Comparison of ENCODE assay signal across 10 mouse cellular contexts in the genomic region with DNA sequence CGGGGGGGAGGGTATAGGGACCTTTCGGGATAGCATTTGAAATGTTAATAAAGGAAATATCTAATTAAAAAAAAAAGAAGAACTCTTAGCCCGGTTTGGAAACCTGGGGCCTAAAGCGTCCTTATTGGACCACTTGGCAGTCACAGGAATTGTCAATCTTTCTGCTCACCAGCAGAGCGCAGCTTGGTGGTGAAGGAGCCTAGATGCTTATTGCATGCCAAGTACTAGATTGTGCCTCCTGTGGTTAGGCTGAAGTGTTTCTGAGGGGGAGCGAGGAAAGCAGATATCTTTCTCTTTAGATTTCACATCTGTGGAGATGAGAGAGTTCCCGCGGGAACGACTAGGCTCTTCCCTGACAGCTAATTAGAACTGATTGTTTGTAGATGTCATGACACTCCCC. TPM values are rescaled to one million over a fixed set of nuclear protein-coding genes. Genes with fewer than 3 reads are reported as not detected.
DNase-seq lines count a peak whose midpoint lies in the region; ATAC-seq and TF ChIP-seq lines count a peak whose summit lies in the region.
"Had no signal": no experiment of that assay in that cellular context is flagged by ENCODE, and none has a peak within 500 bp of the region (broad histone marks: within the 10 kb centered on the region; RNA-seq: fewer than 3 reads in every experiment).

No protein-coding gene starts in this region.

- no peak for ATAC-seq in hindbrain, embryonic 11.5 days (ENCODE audit: low FRiP score)
- ATAC-seq in hindbrain, postnatal 0 days = peak; percentile 50; the same call in 1 of the 2 replicates
- ATAC-seq in neural tube, embryonic 15.5 days (ENCODE audit: low FRiP score) = no peak

- peak; percentile 10 for DNase-seq in hindbrain, embryonic 11.5 days (ENCODE audit: low spot score)
- DNase-seq in hindbrain, embryonic 10.5 days (ENCODE audit: low spot score) = no peak
- peak; percentile 78 for DNase-seq in brain, embryonic 14.5 days (ENCODE audit: low read depth)
- peak; percentile 67 for DNase-seq in hindbrain, postnatal 0 days (ENCODE audit: low spot score)
- DNase-seq in gastrocnemius, adult 2 months = no peak
- no peak for DNase-seq in adrenal gland, adult 8-10 months
- no peak for DNase-seq in kidney, postnatal 10 days
- DNase-seq: liver, embryonic 13.5 days had no signal

- H3K4me2 ChIP-seq in hindbrain, embryonic 11.5 days (replicated peaks; ENCODE audit: low read depth, low read length) = no peak overlapping the region
- H3K4me2 ChIP-seq in hindbrain, postnatal 0 days (ENCODE audit: low read depth, low read length) = peak overlapping the region; percentile 80; the same call in 1 of the 2 replicates
- peak overlapping the region; percentile 85 for H3K4me2 ChIP-seq in neural tube, embryonic 15.5 days

- H3K9ac ChIP-seq in hindbrain, embryonic 11.5 days (ENCODE audit: low read depth, low read length) = no peak overlapping the region
- H3K9ac ChIP-seq in hindbrain, postnatal 0 days (replicated peaks; ENCODE audit: low read length) = no peak overlapping the region
- no peak overlapping the region for H3K9ac ChIP-seq in neural tube, embryonic 15.5 days (replicated peaks)
- H3K9ac ChIP-seq: liver, embryonic 13.5 days had no signal

- TF ChIP-seq CTCF in brain, embryonic 14.5 days (IDR thresholded peaks at IDR 0.05; ENCODE audit: borderline replicate concordance, extremely low read depth, insufficient read depth, insufficient read length) = peak; percentile 19; the same call in 1 of the 2 replicates
- peak; percentile 51 for TF ChIP-seq CTCF in hindbrain, postnatal 0 days (IDR thresholded peaks at IDR 0.05; ENCODE audit: low read depth)
- TF ChIP-seq CTCF in gastrocnemius, adult 2 months (IDR thresholded peaks at IDR 0.05) = no peak

- H3K27me3 ChIP-seq in hindbrain, embryonic 11.5 days (ENCODE audit: control insufficient read depth, insufficient read depth, low read length) = no peaks in the 10 kb centered on the region
- H3K27me3 ChIP-seq in hindbrain, embryonic 10.5 days (ENCODE audit: insufficient read depth, poor library complexity, severe bottlenecking) = peaks cover 22% of the 10 kb centered on the region
- H3K27me3 ChIP-seq in hindbrain, postnatal 0 days (ENCODE audit: insufficient read depth, low read length) = no peaks in the 10 kb centered on the region
- H3K27me3 ChIP-seq in neural tube, embryonic 15.5 days (replicated peaks) = no peaks in the 10 kb centered on the region

- no peaks in the 10 kb centered on the region for H3K9me3 ChIP-seq in hindbrain, embryonic 11.5 days (ENCODE audit: control insufficient read depth, low read length)
- H3K9me3 ChIP-seq in hindbrain, embryonic 10.5 days = no peaks in the 10 kb centered on the region
- no peaks in the 10 kb centered on the region for H3K9me3 ChIP-seq in hindbrain, postnatal 0 days (ENCODE audit: low read length)
- H3K9me3 ChIP-seq in neural tube, embryonic 15.5 days (replicated peaks) = no peaks in the 10 kb centered on the region
- H3K9me3 ChIP-seq: G1E; liver, embryonic 13.5 days had no signal

- WGBS in hindbrain, embryonic 11.5 days = 15% methylated on average over 9 of the region's 9 CpGs
- WGBS in hindbrain, embryonic 10.5 days = 9% methylated on average over 9 of the region's 9 CpGs
- 7% methylated on average over 9 of the region's 9 CpGs for WGBS in hindbrain, postnatal 0 days
- 10% methylated on average over 9 of the region's 9 CpGs for WGBS in neural tube, embryonic 15.5 days

- no peak overlapping the region for H3K4me3 ChIP-seq in hindbrain, embryonic 11.5 days (ENCODE audit: low read depth, low read length)
- H3K4me3 ChIP-seq in hindbrain, embryonic 10.5 days = no peak overlapping the region; the same call in 1 of the 2 replicates
- H3K4me3 ChIP-seq in hindbrain, postnatal 0 days (ENCODE audit: low read length) = no peak overlapping the region
- no peak overlapping the region; the same call in 1 of the 2 replicates for H3K4me3 ChIP-seq in neural tube, embryonic 15.5 days (replicated peaks)
- H3K4me3 ChIP-seq in gastrocnemius, adult 2 months = no peak overlapping the region

- no peak for TF ChIP-seq POLR2A in brain, embryonic 14.5 days (IDR thresholded peaks at IDR 0.05; ENCODE audit: borderline replicate concordance, extremely low read depth, insufficient read depth, insufficient read length, poor library complexity, severe bottlenecking)

- H3K4me1 ChIP-seq in hindbrain, embryonic 11.5 days (replicated peaks; ENCODE audit: control insufficient read depth, insufficient read depth, low read length) = no peaks in the 10 kb centered on the region
- H3K4me1 ChIP-seq in hindbrain, embryonic 10.5 days (replicated peaks) = peaks cover 15% of the 10 kb centered on the region
- H3K4me1 ChIP-seq in hindbrain, postnatal 0 days (ENCODE audit: insufficient read depth, low read length) = 0 out of 2 replicates have a peak, but pooled peaks cover 4% of the 10 kb centered on the region
- peaks cover 17% of the 10 kb centered on the region for H3K4me1 ChIP-seq in neural tube, embryonic 15.5 days

- no peak overlapping the region for H3K27ac ChIP-seq in hindbrain, embryonic 11.5 days (ENCODE audit: low read depth, low read length)
- H3K27ac ChIP-seq in hindbrain, embryonic 10.5 days = no peak overlapping the region
- H3K27ac ChIP-seq in hindbrain, postnatal 0 days = no peak overlapping the region
- no peak overlapping the region for H3K27ac ChIP-seq in neural tube, embryonic 15.5 days (replicated peaks)
- H3K27ac ChIP-seq in gastrocnemius, adult 2 months = no peak overlapping the region
- H3K27ac ChIP-seq: liver, embryonic 13.5 days had no signal

- H3K36me3 ChIP-seq in hindbrain, embryonic 11.5 days (ENCODE audit: control insufficient read depth, insufficient read depth, low read length) = no peaks in the 10 kb centered on the region
- no peaks in the 10 kb centered on the region for H3K36me3 ChIP-seq in hindbrain, embryonic 10.5 days
- H3K36me3 ChIP-seq in hindbrain, postnatal 0 days (ENCODE audit: insufficient read depth, low read length) = no peaks in the 10 kb centered on the region
- 0 out of 2 replicates have a peak, but pooled peaks cover 2% of the 10 kb centered on the region for H3K36me3 ChIP-seq in neural tube, embryonic 15.5 days
- H3K36me3 ChIP-seq: G1E; liver, embryonic 13.5 days had no signal

- intact Hi-C loops in gastrocnemius, adult 2 months (cut with DNase I) = no loop called here

RNA-seq across cellular contexts. Expression of gene Rgs17, which starts 0.9 kb away (rescaled TPM):
- polyA plus RNA-seq in hindbrain, embryonic 11.5 days (2014; fragmentation: Nextera tagmentation; extraction: Ambion mirVana) = 2.4 and 2.9 TPM in 2 replicates
- polyA plus RNA-seq in hindbrain, embryonic 10.5 days (2016; fragmentation: Nextera tagmentation; extraction: Ambion mirVana) = 0.98 and 1.3 TPM in 2 replicates
- polyA plus RNA-seq in brain, embryonic 14.5 days (2012; rRNA removed) = 7.8 and 11.1 TPM in 2 replicates
- 33.5 and 34.4 TPM in 2 replicates for total RNA-seq in hindbrain, postnatal 0 days (2014; rRNA removed)
- 51.4 and 53.0 TPM in 2 replicates for polyA plus RNA-seq in hindbrain, postnatal 0 days (2015; fragmentation: Nextera tagmentation; extraction: Ambion mirVana)
- polyA plus RNA-seq in neural tube, embryonic 15.5 days (2015; fragmentation: Nextera tagmentation; extraction: Ambion mirVana) = 29.7 and 31.0 TPM in 2 replicates
- under 1 TPM in 1 of 2 experiments, not detected in 1; 0.11 TPM for total RNA-seq in gastrocnemius, adult 2 months (2021)
- total RNA-seq in adrenal gland, adult 8-10 months (2022) = 1 to 10 TPM in 3 of 4 experiments, under 1 TPM in 1; 0.99 to 1.7 (median 1.3) TPM
- polyA plus RNA-seq: G1E had no signal

Comparison
In these comparisons a context has a peak if more than half of its experiments do, and no peak if none do; other contexts are left out.
1. DNase-seq: peak in hindbrain, embryonic 11.5 days (single experiment), brain, embryonic 14.5 days (single experiment) and hindbrain, postnatal 0 days (single experiment); none in hindbrain, embryonic 10.5 days (single experiment), gastrocnemius, adult 2 months (single experiment), adrenal gland, adult 8-10 months (single experiment) and kidney, postnatal 10 days (single experiment).